8 mouse cellular contexts compared by ENCODE assay signal in the genomic region with DNA sequence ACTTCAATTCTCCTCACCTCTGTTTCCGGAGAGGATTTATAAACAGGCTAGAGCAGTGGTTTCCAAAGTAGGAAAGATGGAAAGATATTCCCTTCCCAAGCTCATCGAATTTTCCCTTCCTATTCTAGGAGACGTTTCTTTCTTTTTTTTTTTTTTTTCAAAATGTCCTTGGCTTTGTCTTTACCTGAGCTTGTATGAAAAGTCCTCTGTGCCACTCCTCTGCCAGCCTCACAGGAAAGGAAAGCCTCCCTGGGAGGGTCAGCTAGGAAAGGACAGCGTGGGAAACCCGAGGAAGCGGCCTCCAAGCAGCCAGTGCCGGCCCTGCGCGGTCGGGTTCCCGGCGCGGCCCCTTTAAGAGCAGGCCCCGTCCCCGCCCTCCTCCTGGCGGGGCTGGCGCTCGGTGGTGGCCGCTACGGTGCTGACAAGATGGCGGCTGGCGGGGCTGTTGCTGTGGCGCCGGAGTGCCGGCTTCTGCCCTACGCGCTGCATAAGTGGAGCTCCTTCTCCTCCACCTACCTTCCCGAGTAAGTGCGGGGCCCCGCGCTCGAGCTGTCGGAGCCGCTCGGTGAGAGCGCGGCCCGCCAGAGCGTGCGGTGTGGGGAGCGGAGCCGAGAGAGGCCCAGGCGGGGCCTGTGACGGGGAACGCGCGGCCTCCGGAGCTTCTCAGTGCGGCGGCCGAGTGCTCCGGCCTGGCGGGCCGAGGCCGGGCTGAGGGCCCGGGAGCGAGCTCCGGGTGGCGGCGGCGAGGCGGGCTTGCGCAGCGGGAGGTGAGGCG. TPM values are rescaled to one million over a fixed set of nuclear protein-coding genes. Genes with fewer than 3 reads are reported as not detected.
DNase-seq lines count a peak whose midpoint lies in the region; ATAC-seq lines count a peak whose summit lies in the region.

Gene Mkln1, plus strand, starts transcription at position 305 of the 775 bp plus-strand sequence.

- WGBS in intestine, embryonic 14.5 days = under 1% methylated on average over 64 of the region's 65 CpGs

- peak within 1 kb of the TSS; percentile 91 for H3K4me2 ChIP-seq in intestine, embryonic 14.5 days (ENCODE audit: low read length)

- no peaks in the 10 kb centered on the region for H3K9me3 ChIP-seq in intestine, embryonic 14.5 days (ENCODE audit: control insufficient read depth, low read length)

- no peaks in the 10 kb centered on the region for H3K36me3 ChIP-seq in intestine, embryonic 14.5 days (ENCODE audit: control insufficient read depth, insufficient read depth, low read length)

- peaks cover 24% of the 10 kb centered on the region for H3K4me1 ChIP-seq in intestine, embryonic 14.5 days (replicated peaks; ENCODE audit: control insufficient read depth, insufficient read depth, low read length)

- H3K4me3 ChIP-seq in intestine, embryonic 14.5 days (ENCODE audit: low read depth, low read length) = peak within 1 kb of the TSS; percentile 61

- peak within 1 kb of the TSS; percentile 90 for H3K27ac ChIP-seq in intestine, embryonic 14.5 days (ENCODE audit: low read depth)

- peak; percentile 97 for ATAC-seq in intestine, embryonic 14.5 days (replicated peaks; ENCODE audit: low FRiP score, low TSS enrichment, low read depth)

- H3K27me3 ChIP-seq in intestine, embryonic 14.5 days (replicated peaks; ENCODE audit: control insufficient read depth, insufficient read depth, low read length) = no peaks in the 10 kb centered on the region

- intact Hi-C loops in left cerebral cortex, postnatal 14 days (cut with DNase I) = loop anchor here (5.0 kb wide), 1 partner anchor 181 kb away; no protein-coding TSS in a partner anchor

- H3K9ac ChIP-seq in intestine, embryonic 14.5 days (ENCODE audit: low read length) = peak within 1 kb of the TSS; percentile 84

- peak; percentile 93 to 97 for DNase-seq in adrenal gland, adult (ENCODE audit: inconsistent age in 2 of 2, low spot score in 1 of 2)
- peak; percentile 93 for DNase-seq in embryo, embryonic 10.5 days (ENCODE audit: low spot score)
- DNase-seq in gastrocnemius, postnatal 25 days = peak; percentile 92
- peak; percentile 90 for DNase-seq in intestine, embryonic 14.5 days (ENCODE audit: low spot score)
- DNase-seq in left cerebral cortex, postnatal 14 days (ENCODE audit: low spot score in 2 of 2) = peak; percentile 87 to 91
- peak; percentile 87 for DNase-seq in mesoderm, embryonic 11.5 days (ENCODE audit: low read depth, low spot score)
- peak; percentile 83 to 84 for DNase-seq in right cerebral cortex, postnatal 36 days (ENCODE audit: low spot score in 2 of 2)
- peak; percentile 87 for DNase-seq in yolk sac, embryonic 10.5 days (ENCODE audit: low spot score)

RNA-seq across cellular contexts. Expression of gene Mkln1, which starts in this region (rescaled TPM):
- total RNA-seq in gastrocnemius, postnatal 25 days (2021) = 100 to 1,000 TPM; 123 to 140 TPM
- 167 and 185 TPM in 2 replicates for polyA plus RNA-seq in intestine, embryonic 14.5 days (2014; fragmentation: Nextera tagmentation; extraction: Ambion mirVana)
- total RNA-seq in left cerebral cortex, postnatal 14 days (2021) = 100 to 1,000 TPM; 126 to 136 TPM

Comparison
In these comparisons a context has a peak if more than half of its experiments do, and no peak if none do; other contexts are left out.
1. Peak in every context shown above with its lines: DNase-seq, ATAC-seq, H3K4me3 ChIP-seq and H3K27ac ChIP-seq.